In the genomic region with DNA sequence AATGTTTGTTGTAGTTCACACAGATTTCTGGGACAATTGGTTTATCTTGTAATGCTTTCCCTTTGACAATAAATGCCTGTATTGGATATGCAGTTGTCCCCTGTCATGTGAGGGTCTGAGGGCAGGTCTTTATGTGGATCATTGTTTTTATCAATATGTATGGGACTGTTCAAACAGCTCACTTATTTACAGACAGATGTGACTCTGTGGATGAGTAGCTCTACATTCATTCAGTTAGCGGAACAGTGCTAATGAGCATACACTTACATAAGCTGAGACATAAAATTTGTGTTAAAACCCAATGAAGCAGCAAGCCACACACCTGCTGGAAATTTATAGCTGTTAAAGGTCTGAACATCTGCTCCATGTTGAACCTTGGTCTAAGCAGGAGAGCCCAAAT, we compare ENCODE assay signal across 20 mouse cellular contexts. TPM values are rescaled to one million over a fixed set of nuclear protein-coding genes. Genes with fewer than 3 reads are reported as not detected.
"Had no signal": no experiment of that assay in that cellular context is flagged by ENCODE, and none has a peak within 500 bp of the region (broad histone marks: within the 10 kb centered on the region; RNA-seq: fewer than 3 reads in every experiment).

No protein-coding gene starts in this region.

- H3K4me3 ChIP-seq: neural tube, embryonic 12.5 days; neural tube, embryonic 13.5 days; stomach, embryonic 15.5 days had no signal

- H3K9me3 ChIP-seq: neural tube, embryonic 12.5 days; neural tube, embryonic 13.5 days; stomach, embryonic 15.5 days had no signal

- H3K4me1 ChIP-seq: neural tube, embryonic 12.5 days; neural tube, embryonic 13.5 days; stomach, embryonic 15.5 days had no signal

- H3K4me2 ChIP-seq: neural tube, embryonic 12.5 days; neural tube, embryonic 13.5 days; stomach, embryonic 15.5 days had no signal

- H3K27me3 ChIP-seq: neural tube, embryonic 12.5 days; neural tube, embryonic 13.5 days; stomach, embryonic 15.5 days had no signal

- H3K36me3 ChIP-seq: neural tube, embryonic 12.5 days; neural tube, embryonic 13.5 days; stomach, embryonic 15.5 days had no signal

- DNase-seq: retina, postnatal 1 day; right cerebral cortex, adult 18-20 months; right cerebral cortex, postnatal 14 days; right cerebral cortex, postnatal 25 days; right cerebral cortex, postnatal 4 days; spleen, adult 18-20 months; thymus, adult 18-20 months; thymus, adult 2 months; thymus, postnatal 14 days; thymus, postnatal 25 days; thymus, postnatal 36 days; thymus, postnatal 4 days had no signal

- H3K9ac ChIP-seq: neural tube, embryonic 12.5 days; neural tube, embryonic 13.5 days; stomach, embryonic 15.5 days had no signal

- H3K27ac ChIP-seq: neural tube, embryonic 12.5 days; neural tube, embryonic 13.5 days; stomach, embryonic 15.5 days; stomach, postnatal 0 days had no signal

RNA-seq across cellular contexts. Expression of gene Pdzph1, which starts 34.1 kb away (rescaled TPM):
- polyA plus RNA-seq: small intestine, adult 2 months; stomach, embryonic 14.5 days; stomach, embryonic 15.5 days; stomach, embryonic 16.5 days; stomach, postnatal 0 days; thymus, adult 2 months; urinary bladder, adult 2 months had no signal
